Comparison of ENCODE assay signal across 12 mouse cellular contexts in the genomic region with DNA sequence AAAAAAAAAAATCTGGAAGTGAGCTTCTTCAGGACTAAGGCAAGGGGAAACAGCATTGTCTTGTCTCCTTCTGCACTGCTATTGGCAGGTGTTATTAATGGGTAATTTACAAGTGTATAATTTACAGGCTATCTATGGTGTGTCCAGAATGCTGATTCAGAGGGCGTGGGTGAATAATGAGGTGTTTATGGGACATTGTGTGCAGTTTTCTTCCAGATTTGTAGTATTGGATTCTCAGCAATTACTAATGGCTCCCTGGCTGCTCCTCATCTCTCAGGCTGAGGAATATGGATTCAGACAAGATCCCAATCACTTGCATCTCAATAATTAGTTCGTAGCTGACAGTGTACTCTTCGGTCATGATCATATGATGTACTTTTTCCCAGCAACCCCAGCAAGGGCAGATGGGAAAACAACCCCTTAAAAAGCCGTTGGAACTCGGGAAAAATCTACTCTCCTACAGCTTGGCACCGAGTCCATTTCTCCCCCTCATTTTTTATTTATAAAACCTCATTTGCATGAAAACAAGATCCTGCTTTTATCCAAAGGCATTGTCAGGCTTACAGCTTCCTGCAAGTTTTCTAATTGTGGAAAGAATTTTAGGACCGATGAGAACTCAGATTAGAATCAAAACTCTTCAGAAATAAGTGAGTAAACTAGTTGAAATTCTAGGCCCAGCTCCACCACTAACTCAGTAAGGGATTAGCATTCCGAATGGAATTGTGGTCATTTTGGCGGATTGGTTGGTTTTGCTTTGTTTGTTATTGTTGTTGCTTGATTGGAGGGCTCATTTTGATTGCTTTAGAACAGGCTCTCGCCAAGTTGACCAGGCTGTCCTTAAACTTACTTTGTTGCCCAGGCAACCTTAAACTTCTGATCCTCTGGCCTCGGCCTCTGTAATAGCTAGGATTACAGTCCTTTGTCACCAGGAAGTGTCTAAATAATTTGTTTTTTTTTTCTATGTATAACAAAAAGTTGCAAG.
DNase-seq lines count a peak whose midpoint lies in the region; ATAC-seq lines count a peak whose summit lies in the region.
"Had no signal": no experiment of that assay in that cellular context is flagged by ENCODE, and none has a peak within 500 bp of the region (broad histone marks: within the 10 kb centered on the region; RNA-seq: fewer than 3 reads in every experiment).

No protein-coding gene starts in this region.

- peak; percentile 55 for ATAC-seq in midbrain, embryonic 13.5 days

- H3K4me2 ChIP-seq in midbrain, embryonic 13.5 days (replicated peaks) = no peak overlapping the region
- H3K4me2 ChIP-seq: liver, embryonic 15.5 days had no signal

- H3K4me3 ChIP-seq in midbrain, embryonic 13.5 days (replicated peaks) = no peak overlapping the region
- no peak overlapping the region for H3K4me3 ChIP-seq in midbrain, embryonic 10.5 days
- H3K4me3 ChIP-seq: gastrocnemius, adult 2 months; liver, embryonic 15.5 days; megakaryocyte, embryonic 14.5 days had no signal

- H3K9ac ChIP-seq in midbrain, embryonic 13.5 days (replicated peaks) = no peak overlapping the region
- H3K9ac ChIP-seq: liver, embryonic 15.5 days had no signal

- H3K27ac ChIP-seq in midbrain, embryonic 13.5 days = no peak overlapping the region
- H3K27ac ChIP-seq in midbrain, embryonic 10.5 days (replicated peaks) = no peak overlapping the region
- H3K27ac ChIP-seq: gastrocnemius, adult 2 months; liver, embryonic 15.5 days had no signal

- DNase-seq in embryo, embryonic 10 days (ENCODE audit: low spot score) = peak; percentile 9
- no peak for DNase-seq in embryo, embryonic 9.5 days (ENCODE audit: extremely low spot score)
- DNase-seq in midbrain, embryonic 10.5 days (ENCODE audit: low spot score) = no peak
- DNase-seq in layer of hippocampus, postnatal 36 days = peak; percentile 47 to 64
- DNase-seq in right cerebral cortex, postnatal 4 days = peak; percentile 18
- DNase-seq in thymus, postnatal 10 days (ENCODE audit: low spot score in 2 of 2) = no peak
- no peak for DNase-seq in heart, adult 18-20 months
- DNase-seq: cerebellum, postnatal 36 days; gastrocnemius, adult 2 months had no signal

- no peaks in the 10 kb centered on the region for H3K36me3 ChIP-seq in midbrain, embryonic 13.5 days
- H3K36me3 ChIP-seq in midbrain, embryonic 10.5 days = no peaks in the 10 kb centered on the region
- H3K36me3 ChIP-seq: liver, embryonic 15.5 days had no signal

- peaks cover 32% of the 10 kb centered on the region for H3K4me1 ChIP-seq in midbrain, embryonic 13.5 days (replicated peaks)
- H3K4me1 ChIP-seq in midbrain, embryonic 10.5 days = peaks cover 37% of the 10 kb centered on the region
- H3K4me1 ChIP-seq: liver, embryonic 15.5 days had no signal

- no peaks in the 10 kb centered on the region for H3K27me3 ChIP-seq in midbrain, embryonic 13.5 days
- H3K27me3 ChIP-seq in midbrain, embryonic 10.5 days (ENCODE audit: low read depth, poor library complexity, severe bottlenecking) = no peaks in the 10 kb centered on the region; the same call in 1 of the 2 replicates
- H3K27me3 ChIP-seq: liver, embryonic 15.5 days; megakaryocyte, embryonic 14.5 days had no signal

- 28% methylated on average over 11 of the region's 11 CpGs for WGBS in midbrain, embryonic 13.5 days
- 58% methylated on average over 11 of the region's 11 CpGs for WGBS in midbrain, embryonic 10.5 days

- H3K9me3 ChIP-seq in midbrain, embryonic 13.5 days = no peaks in the 10 kb centered on the region
- H3K9me3 ChIP-seq in midbrain, embryonic 10.5 days (replicated peaks) = no peaks in the 10 kb centered on the region
- H3K9me3 ChIP-seq: liver, embryonic 15.5 days had no signal

Comparison
In these comparisons a context has a peak if more than half of its experiments do, and no peak if none do; other contexts are left out.
1. DNase-seq: peak in embryo, embryonic 10 days (single experiment), layer of hippocampus, postnatal 36 days (2 of 2) and right cerebral cortex, postnatal 4 days (single experiment); none in embryo, embryonic 9.5 days (single experiment), midbrain, embryonic 10.5 days (single experiment), thymus, postnatal 10 days (0 of 2) and heart, adult 18-20 months (0 of 2).